Mouse (Mus musculus): ENCODE measurements around the gene Tymp.

- no peak for TF ChIP-seq E2F4 (IDR thresholded peaks at IDR 0.05; ENCODE audit: insufficient read depth)
- no peak for TF ChIP-seq POLR2A (IDR thresholded peaks at IDR 0.05; ENCODE audit: insufficient read length, low read depth)
- no peak for TF ChIP-seq USF1 (IDR thresholded peaks at IDR 0.05; ENCODE audit: low read depth)
- TF ChIP-seq MYOG (IDR thresholded peaks at IDR 0.05; ENCODE audit: control insufficient read depth in 1 of 3, insufficient read depth in 1 of 3, insufficient read length in 2 of 3, low read depth in 2 of 3) = no peak
- TF ChIP-seq REST (IDR thresholded peaks at IDR 0.05; ENCODE audit: insufficient read depth, insufficient read length) = no peak
- no peak for TF ChIP-seq TCF12 (IDR thresholded peaks at IDR 0.05; ENCODE audit: insufficient read depth, poor library complexity, severe bottlenecking)
- no peak for TF ChIP-seq MYOD1 (IDR thresholded peaks at IDR 0.05; ENCODE audit: control insufficient read depth in 1 of 3, insufficient read length in 2 of 3, low read depth in 2 of 3)
- TF ChIP-seq TCF3 (IDR thresholded peaks at IDR 0.05; ENCODE audit: insufficient read length, low read depth) = no peak
- no peak for TF ChIP-seq CEBPB (IDR thresholded peaks at IDR 0.05; ENCODE audit: insufficient read depth, poor library complexity, severe bottlenecking)
Observed at GRCm38 (mm10) chr15:89323656-89324055, 53.2 kb downstream of the Tymp start.
